Mouse (Mus musculus) CH12.LX (cell line): ENCODE data around the gene Trim39.

ENCODE experiments used
- CTCF ChIP-seq, 2 experiments: IDR thresholded peaks in 1 of 2; conservative IDR thresholded peaks in 1 of 2; 2 replicates each; pipeline ENCODE4 v1.5.1; 2011 to 2012; ENCODE audit warnings: low read depth in 2 of 2, low read length in 2 of 2, improper control_type of control experiment in 1 of 2, inconsistent platforms in 1 of 2, mild to moderate bottlenecking in 1 of 2, moderate library complexity in 1 of 2
- EP300 ChIP-seq: IDR thresholded peaks from 2 replicates; pipeline ENCODE4 v1.6.1; 2011; ENCODE audit warnings: low read length, improper control_type of control experiment
- GABPA ChIP-seq: IDR thresholded peaks from 2 replicates; pipeline ENCODE4 v1.6.1; 2012; ENCODE audit warnings: low read depth, low read length, improper control_type of control experiment, inconsistent platforms; ENCODE audit not compliant: insufficient replicate concordance
- IRF4 ChIP-seq: IDR thresholded peaks from 2 replicates; pipeline ENCODE4 v1.6.1; 2014; ENCODE audit warnings: low read depth, mild to moderate bottlenecking, inconsistent platforms, low read length, improper control_type of control experiment
- NRF1 ChIP-seq: IDR thresholded peaks from 2 replicates; pipeline ENCODE4 v1.6.1; 2014; ENCODE audit warnings: low read depth, mild to moderate bottlenecking, inconsistent platforms, low read length, improper control_type of control experiment, moderate library complexity
- POLR2A ChIP-seq: IDR thresholded peaks from 2 replicates; pipeline ENCODE4 v1.6.1; 2011; ENCODE audit warnings: low read depth, mild to moderate bottlenecking, improper control_type of control experiment, low read length
- POLR2AphosphoS2 ChIP-seq: IDR thresholded peaks from 2 replicates; pipeline ENCODE4 v1.6.1; 2011; ENCODE audit warnings: low read depth, low read length, improper control_type of control experiment
- SIN3A ChIP-seq: IDR thresholded peaks from 2 replicates; pipeline ENCODE4 v1.6.1; 2012; ENCODE audit warnings: low read length, improper control_type of control experiment, inconsistent platforms
- TBP ChIP-seq: conservative IDR thresholded peaks from 2 replicates; pipeline ENCODE4 v1.6.1; 2011; ENCODE audit warnings: low read depth, low read length, improper control_type of control experiment
- USF2 ChIP-seq: conservative IDR thresholded peaks from 2 replicates; pipeline ENCODE4 v1.6.1; 2011; ENCODE audit warnings: low read depth, low read length, improper control_type of control experiment

DNA sequence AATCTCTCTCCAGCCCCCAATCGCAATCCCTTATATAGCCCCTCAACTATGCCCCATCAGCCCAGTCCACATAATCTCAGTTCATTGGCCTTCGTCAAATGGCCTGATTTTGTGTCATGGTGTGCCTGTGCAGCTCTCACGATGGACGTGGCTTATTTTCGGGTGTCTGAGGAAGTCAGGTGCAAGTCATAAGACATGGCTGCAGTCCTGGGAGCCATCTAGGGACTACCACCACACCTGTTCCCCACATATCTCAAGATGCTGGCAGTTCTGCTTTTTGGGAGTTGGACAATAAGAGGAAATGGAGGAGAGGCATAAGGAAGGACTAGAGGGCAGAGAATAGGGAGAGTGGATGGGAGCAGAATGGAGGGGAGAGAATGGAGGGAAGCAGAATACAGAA lies 38.5 kb downstream of the Trim39 start:
- TF ChIP-seq CTCF (conservative IDR thresholded peaks at IDR 0.05 in 1 of 2, IDR thresholded peaks at IDR 0.05 in 1 of 2; ENCODE audit: low read depth in 2 of 2, low read length in 2 of 2) (no peak), USF2 (no peak), EP300 (no peak), SIN3A (no peak), TBP (no peak), POLR2AphosphoS2 (no peak), GABPA (no peak), IRF4 (no peak), POLR2A (no peak), NRF1 (no peak)
